Mouse (Mus musculus): ENCODE data around the gene Prdm11.

Prdm11 gene

DNA sequence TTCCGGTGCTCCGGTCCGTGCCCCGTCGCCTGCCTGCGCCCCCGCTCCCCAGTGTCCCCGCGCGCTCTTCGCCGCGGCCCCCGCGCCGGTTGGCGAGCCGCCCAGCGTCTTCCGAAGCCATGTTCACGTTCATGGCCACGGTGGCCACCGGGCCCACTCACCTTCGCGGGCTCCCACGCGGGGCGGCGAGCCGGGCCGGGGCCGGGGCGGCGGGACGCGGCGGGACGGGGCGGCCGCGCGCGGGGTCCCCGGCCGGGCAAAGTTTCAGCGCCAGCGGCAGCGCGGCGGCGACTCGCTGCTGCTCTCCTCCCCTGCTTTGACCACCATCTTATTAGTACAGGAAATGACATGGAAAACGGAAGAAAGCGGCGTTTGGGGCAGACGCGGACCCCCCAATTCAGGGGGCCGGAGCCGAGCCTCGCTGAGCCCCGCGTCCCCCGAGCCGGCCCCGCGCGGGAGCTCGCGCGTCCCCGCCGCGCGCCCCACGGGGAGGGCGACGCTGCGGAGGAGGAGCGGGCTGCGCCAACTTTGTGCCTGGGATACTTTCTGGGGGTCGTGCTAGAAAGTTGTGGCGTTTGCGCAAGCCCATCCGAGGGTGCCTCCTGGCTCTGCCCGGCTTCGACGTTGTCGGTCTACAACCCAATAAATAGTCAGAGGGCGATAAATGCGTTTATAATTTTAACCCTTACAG lies at the start of gene Prdm11:
TSS of gene Prdm11 (minus strand) at position 350 of the 691 bp plus-strand sequence.
- under 1% methylated on average over 89 of the region's 90 CpGs for whole genome bisulfite sequencing

DNA sequence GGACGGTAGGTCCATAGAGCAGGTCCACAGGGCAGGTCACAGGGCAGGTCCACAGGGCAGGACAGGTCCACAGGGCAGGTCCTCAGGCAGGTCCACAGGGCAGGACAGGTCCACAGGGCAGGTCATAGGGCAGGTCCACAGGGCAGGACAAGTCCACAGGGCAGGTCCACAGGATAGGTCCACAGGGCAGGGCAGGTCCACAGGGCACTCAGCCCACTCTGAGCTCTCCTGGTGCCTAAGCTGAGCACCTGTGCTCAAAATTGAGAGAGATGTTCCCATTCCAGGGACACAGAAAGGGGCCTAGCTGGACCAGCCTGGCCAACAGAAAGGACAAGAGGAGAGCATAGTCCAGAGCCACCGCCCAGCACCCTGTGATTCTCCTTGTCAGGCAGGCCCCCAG lies 46.4 kb upstream of the Prdm11 start:
- 82% methylated on average over 2 of the region's 2 CpGs for WGBS

DNA sequence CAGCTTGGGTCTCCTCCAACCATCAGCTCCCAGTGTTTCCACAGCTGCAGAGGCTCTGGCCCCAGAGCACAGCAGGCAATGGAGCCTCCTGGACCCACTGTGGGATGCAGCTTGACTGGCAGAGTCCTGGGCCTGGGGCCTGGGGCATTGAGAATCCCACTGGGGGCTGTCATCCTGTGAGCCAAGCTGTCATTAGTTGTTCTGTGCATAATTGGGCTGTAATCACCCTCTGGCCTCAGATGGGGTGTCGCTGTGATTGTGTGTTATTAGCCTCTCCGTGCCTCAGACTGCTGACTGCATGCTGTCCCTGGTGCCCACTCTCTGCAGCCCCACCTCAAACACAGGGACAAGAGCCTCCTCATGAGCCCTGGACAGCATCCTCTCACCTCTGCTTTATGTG lies 45.7 kb upstream of the Prdm11 start:
- WGBS = 78% methylated on average over 2 of the region's 2 CpGs

DNA sequence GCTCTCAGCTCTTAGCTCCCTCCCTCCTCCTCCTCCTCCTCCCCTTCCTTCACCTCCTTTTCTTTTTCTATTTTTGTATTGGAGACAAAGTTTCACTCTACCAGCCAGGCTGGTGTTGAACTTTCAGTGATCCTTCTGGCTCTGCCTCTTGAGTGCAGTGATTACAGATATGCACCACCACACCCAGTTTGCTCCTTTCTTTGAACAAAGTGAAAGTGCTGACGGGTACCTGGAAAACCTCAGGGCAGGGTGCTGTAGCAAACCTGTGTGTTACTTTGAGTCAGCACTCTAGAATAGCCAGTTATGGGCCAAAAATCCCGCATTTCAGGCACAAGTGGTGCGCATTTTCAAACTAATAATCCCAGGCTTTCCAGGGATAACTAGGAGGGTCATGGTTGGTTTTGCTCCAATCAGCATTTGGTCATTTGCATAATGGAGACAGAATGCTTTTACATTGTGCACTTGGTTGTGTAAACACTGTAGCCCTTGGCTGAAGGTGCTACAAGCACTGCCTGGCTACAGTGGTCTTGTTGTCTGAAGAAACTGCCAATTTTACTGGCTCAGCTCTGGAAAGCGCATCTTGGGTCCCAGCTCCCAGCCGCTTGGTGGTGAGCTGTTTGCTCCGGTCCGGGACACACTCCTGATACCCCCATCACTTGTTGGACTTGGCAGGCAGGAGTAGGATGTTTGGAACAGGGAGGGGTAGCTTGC lies 43.6 kb upstream of the Prdm11 start:
- 63% methylated on average over 7 of the region's 7 CpGs for WGBS

DNA sequence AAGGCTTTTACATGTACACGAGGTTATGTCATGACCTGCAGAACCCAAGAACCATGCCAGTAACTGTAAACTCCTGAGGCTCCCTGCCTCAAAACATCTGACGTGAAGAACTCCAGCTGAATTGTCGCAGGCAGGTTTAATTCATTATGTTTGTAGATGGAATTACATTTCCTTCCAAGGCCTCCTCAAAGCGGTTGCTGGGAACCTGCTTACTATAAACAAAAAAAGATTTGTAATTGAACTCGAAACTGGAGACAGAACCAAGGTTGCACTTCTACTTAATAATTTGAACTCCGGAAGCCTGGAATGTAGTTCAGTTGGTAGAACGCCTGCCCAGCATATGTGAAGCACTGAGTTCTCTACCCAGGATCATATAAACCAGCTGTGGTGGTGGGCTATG lies 42.0 kb upstream of the Prdm11 start:
- WGBS = 87% methylated on average over 7 of the region's 7 CpGs

DNA sequence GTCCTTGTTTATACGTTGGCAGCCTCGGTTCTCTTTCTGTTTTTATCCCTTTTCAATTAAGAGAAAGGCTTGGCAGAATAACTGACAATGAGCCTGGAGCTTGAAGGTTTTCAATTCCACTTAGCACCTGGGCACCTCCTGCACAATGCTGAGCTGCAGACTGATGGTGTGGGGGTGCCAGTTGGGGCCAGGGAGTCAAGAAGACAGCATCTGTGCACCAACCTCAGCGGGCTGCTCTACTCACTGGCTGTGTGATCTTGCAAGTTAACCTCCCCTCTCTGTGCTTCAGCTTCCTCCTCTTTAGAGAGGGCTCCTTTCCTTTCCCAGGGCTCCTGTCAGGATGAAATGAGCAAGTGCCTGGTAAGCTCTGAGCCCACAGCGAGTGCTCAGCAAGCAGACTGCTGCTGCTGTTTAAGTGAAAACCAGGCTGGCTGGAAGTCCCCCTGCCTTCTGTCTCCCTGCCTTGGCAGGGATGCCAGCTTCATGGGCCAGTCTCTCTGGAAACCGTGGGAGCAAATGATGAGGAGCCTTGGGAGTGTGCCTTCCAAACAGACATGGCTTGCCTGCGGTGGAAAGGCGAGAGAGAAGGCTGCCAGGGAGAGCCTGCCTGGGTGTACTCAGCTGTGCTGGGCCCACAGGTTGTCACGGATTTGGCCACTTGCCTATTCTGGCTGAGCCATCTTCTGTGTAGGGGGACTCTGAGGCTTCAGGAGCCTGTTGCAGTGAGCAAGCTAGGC lies 39.5 kb upstream of the Prdm11 start:
- 27% methylated on average over 8 of the region's 8 CpGs for WGBS

DNA sequence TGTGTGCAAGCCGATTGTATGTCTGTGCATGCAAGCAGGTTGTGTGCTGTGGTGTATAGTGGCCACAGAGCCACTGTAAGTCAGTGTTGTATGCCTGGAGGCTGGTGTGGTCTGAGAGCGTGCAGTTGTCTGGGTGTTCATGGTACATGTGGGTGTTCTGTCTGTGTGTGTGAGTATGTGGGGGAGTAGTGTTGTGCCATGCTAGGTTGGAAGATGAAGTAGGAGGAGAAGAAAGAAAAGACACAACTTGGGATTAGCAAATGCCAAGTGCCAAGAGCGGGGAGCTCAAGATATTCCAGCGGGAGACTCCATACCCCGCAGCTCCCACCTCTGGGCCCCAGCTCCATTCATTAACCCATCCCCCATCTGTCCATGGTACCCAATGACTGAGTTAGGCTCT lies 38.5 kb upstream of the Prdm11 start:
- WGBS = 67% methylated on average over 5 of the region's 5 CpGs

DNA sequence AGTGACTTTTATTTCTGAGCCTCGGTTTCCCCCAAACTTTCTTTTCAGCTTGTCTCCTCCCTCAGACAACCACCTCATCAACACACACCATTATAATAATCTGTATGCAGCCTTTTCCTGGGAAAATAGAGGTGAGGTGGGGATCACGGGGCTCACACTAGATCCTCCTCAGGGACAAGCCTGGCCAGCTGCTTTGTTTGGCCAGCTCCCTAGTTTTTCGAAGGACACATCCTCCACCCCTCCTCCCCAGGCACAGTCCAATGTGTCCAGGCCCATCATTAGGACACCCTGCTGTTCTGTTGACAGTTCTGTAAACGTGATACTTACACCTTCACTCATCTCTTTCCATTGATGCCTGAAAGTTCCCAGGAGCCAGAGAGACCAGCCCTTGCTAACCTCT lies 37.4 kb upstream of the Prdm11 start:
- WGBS = 76% methylated on average over 4 of the region's 4 CpGs

DNA sequence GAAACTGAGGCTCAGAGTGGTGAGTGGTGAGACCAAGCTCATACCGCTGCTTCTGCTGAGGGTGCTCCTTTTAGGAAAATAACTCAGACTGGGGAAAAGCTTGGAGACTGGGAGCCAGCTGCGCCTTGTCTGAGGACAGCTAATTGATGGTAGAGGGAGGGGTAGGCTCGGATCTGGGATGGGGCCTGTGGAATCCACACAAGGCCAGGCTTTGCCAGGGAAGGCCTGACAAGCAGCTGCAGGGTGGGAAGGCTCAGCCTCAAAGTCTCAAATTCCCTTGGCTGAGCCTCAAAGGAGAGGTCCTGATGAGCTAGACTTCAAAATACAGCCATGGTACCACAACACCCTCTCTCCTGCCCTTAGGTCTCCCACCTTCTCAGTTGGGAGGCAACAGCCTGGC lies 36.9 kb upstream of the Prdm11 start:
- WGBS = 63% methylated on average over 3 of the region's 3 CpGs

DNA sequence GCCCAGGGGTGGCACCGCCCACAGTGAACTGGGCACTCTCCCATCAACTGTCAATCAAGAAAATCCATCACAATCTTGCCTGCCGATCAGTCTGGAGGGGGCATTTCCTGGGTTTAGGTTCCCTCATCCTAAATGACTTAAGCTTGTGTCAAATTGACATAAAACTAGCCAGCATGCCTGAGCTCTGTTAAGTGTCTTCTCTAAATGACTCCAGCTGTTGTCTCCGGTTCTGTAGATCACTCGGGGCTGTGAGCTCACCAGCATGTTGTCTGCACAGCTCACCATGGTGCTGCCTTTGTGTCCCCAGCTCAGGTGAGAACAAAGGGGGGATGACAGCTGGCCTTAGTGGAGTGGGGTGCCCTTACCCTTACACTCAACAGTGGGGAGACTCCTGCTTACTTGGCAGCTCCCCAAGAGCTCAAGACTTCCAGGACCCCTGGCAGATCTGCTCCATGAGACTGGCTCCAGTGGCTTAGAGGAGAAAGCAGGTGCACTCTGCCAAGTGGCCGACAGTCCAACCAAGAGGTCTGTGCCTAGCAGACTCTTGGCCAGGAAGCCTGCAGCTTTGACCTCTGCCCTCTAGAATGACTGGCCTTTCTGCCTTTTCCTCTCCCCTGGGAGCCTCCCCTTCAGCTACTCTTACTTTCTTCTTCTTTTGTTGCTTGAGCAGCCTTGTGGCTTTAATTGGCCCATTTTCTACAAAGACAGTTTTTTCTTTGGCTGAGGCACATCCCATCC lies 35.1 kb upstream of the Prdm11 start:
- WGBS = 68% methylated on average over 5 of the region's 5 CpGs

DNA sequence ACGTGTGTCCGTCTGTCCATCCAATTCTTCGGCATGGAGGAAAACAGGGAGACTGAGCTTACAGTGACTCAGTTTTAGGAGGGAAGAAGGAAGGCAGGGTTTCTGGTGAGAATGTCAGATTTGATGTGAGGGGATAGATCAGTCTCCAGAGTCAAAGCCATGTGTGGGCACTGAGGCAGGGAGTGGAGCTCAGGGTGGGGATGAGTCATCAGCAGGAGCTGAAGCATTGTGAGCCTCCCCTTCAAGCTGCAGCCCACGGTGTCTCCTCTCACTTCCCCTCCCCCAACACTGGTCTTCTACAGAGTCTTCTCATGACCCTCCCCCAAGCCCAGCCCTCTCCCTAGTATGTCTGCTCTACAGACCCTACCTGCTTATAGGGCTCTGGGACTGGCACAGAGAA lies 33.4 kb upstream of the Prdm11 start:
- WGBS = 67% methylated on average over 4 of the region's 4 CpGs

DNA sequence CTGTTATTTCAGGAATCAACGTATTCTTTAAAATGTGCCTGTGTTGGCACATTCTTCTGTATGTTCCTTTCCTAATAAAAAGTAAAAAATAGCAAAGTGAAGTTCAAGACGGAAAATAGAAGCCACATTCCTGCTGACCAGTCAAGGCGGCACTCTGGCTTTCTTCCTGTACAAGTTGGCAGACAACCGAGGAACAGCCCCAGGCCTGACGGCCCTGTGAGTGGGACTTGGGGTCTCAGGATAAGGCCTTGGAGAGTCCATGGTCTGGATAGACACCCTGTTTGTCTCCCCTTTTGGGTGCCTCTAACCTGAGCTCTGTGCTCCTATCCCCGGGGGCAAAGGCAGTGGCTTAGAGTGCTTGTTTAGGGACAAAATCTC lies 30.6 kb upstream of the Prdm11 start:
- WGBS = 73% methylated on average over 6 of the region's 6 CpGs

DNA sequence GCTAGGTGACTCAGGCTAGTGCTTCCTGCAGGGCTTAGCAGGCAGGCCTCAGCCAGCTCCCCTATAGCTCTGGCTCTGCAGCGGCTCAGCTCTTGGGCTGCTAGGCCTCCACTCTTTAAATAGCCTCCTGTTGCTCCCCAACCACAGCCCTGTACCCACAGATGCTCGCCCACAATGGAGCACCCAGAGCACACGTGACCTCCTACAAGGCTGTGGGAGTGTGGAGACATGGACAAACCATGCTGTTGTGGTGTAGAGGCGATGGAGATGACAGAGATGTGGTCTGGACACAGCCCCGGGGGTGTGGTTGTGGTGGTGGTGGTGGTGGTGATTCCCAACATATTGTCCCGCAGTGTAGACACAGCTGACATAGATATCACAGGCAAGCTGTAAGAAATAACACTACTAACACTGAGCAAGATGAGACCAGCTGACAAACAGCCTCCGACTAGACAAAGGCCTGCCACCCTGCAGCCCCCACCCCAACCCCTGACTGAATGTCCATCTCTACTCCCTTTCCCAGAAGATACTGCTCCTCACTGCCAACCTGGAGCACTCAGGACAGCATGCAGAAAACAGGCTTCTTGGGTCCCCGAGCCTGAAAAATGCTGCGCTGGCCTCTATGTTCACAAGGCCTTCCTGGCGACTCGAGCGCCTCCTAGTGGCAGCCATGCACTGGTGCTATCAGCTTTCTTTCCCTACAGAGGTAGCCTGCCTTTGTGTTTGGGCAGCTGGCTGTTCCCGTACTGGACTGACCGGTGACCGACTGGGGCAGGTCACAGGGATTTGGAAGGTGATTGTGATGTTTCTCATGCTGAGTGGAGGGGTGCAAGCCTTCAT lies 30.0 kb upstream of the Prdm11 start:
- WGBS = 31% methylated on average over 15 of the region's 15 CpGs

DNA sequence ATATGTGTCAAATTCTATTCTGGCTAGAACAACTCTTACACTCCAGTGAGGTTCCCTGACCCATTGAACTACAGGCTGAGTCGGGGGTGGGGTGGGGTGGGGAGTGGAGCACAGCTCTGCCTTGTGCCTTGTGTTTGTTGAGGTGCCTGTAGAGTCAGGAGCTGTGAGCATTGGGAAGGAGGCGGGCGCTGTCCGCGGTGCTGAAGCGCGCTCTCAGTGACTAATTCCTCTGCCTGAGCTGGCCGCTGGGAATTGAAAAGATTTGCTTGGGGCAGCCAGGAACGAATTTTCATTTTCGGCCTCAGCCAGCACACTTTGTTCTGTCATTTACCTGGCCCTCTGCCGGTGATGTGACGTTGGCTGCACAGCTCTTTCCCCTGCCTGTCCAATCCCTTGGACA lies 25.7 kb upstream of the Prdm11 start:
- 22% methylated on average over 12 of the region's 12 CpGs for WGBS

DNA sequence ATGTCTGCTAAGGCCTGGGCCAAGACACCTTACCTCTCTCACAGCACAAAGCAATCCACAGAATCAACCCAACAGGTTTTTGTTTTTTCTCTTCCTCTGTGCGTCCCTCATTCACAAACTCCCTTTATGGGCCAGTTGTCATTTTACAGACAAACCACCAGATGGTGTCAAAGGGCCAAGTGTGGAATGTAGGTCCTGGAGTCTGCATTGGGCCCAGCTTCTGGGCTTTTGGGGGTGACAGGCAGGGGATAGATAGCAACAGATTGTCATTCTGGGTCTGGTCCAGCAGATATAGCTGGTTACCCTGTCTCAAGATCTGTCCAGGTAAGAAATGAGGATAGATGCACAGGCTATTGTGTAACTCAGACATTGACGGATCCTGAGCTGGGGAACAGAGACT lies 23.0 kb upstream of the Prdm11 start:
- 33% methylated on average over 2 of the region's 2 CpGs for WGBS

DNA sequence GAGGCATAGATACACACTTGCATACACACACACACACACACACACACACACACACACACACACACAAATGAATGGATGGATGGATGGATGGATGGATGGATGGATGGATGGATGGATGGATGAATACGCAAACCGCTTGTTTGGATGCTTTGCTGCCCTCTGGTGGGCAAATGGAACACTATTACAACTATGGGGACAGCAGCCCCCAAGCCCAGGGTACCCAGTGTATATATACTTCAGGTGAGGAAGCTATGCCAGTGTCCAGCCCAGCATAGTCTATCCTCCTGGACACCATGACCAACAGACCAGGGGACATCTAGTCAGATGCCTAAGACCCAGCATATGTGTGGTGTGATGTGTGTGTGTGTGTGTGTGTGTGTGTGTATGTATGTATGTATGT lies 17.4 kb upstream of the Prdm11 start:
- WGBS = 19% methylated on average over 2 of the region's 2 CpGs

DNA sequence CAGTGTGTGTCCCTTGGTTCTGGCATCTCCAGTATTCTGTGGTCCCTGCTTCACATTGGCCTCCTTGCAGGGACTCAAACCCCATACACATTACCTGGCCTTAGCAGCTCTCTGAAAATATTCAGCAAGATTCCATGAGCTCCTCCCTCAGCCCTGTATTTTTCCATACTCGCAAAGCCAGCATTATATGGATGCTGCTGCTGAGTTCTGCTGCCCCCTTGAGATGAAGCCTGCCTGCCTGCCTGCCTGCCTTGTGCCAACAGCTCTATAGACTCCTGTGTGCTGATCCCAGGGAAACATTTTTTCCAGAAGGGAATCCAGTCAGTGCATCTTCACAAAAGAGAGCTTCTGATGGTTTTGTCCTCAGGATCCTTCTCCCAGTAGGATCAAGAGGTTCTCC lies 5.9 kb upstream of the Prdm11 start:
- 32% methylated on average over 1 of the region's 1 CpGs for WGBS

DNA sequence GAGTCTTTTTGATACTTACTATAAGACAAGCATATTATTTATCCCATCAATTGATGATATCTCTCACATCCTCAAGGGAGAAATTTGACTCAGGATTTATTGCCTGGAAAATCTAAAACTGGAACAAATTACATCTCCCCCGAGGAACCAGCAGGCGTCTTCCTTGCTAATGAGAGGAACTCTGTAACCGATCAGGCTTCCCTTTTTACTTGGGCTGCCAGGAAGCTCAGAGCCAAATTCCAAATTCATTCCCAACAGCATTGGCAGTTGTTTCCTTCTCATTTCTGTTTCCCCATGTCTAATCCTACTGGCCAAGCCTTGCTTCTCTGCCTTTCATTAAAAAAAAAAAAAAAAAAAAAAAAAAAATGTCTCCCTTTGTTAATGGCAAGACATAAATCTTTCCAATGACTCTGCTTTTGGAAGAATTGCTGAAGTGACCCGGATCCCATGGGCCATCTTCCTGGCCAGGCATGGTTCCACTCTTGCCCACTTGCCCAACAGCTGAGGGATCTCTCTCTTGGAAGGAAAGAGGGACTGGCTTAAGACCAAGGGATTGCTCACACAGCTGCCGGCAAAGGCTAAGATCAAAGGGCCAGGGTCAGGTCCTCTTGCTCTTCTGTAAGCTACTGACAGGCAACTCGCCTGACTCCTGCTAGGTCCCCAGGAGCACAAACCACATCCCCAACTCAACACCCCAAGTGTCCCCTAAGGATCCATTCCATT lies 2.8 kb upstream of the Prdm11 start:
- 44% methylated on average over 6 of the region's 6 CpGs for WGBS

DNA sequence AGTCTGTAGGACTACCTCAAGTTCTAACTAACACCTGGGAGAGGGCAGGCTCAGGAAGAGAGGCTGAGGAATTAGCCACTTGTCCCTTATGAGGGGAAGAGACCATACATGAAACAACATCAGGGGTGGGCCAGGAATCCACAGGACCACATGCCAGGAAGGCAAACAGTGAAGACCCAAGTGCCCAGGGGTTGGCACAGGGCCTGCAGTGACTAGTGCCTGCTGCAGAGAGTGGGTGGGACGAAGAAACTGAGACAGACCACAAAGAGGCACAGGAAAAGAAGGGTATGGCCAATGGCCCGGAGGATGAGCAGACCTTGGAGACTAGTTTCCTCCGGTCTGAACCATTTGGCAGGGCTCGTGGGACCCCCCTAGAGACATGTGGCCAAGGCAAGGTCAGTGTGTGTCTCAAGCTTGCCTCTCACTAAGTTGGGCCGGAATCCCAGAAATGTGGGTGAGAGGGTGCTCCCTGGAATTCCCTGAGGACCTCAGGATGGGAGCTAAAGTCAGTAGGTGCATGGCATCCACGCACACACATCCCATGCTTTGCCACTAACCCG lies 1.6 kb upstream of the Prdm11 start:
- WGBS = 85% methylated on average over 7 of the region's 7 CpGs

DNA sequence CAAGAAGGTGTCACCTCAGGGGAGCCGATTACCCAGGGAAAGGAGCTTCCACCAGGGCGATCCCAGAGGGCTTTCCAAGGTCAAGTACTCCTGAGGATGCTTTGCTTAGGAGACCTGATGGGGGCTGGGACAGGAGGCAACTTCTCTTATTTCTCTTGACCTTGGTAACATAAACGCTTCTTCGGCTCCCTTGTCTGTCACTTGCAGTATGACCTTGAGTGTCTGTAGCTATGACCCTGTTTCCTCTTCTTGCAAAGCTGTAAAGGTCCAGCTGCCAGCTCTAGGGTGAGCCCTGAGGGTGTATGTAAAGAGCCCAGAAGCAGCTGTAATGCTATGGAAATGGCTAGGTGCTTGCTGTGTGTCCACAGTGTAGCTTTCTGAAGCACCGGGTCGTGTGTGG lies 1.1 kb upstream of the Prdm11 start:
- WGBS = 90% methylated on average over 6 of the region's 6 CpGs

DNA sequence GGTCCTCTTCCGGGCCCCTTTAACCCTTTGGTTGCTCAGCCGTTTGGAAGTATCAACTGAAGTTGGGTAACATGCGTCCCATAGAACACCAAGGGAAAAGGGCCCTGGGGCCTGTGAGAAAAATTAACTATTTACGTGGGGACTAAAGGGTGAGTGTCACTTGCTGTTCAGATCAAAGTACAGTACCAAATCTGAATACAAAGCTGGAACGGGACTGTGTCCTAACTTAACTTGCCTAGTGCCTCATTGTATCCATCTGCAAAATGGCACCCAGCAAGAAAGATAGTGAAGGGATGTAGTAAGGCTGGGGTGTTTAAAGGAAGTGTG lies 505 bp upstream of the Prdm11 start:
- WGBS = 16% methylated on average over 5 of the region's 5 CpGs
